Mouse (Mus musculus) lung, adult 2 months (tissue): ENCODE data around the gene Vmn2r72. TPM values are rescaled to one million over a fixed set of nuclear protein-coding genes. Genes with fewer than 3 reads are reported as not detected.

ENCODE experiments used
- DNase-seq: peaks from one replicate; pipeline ENCODE4 v3.0.0; 2022
- H3K4me1 ChIP-seq: fragments of 200-500 bp; 2 replicates; pipeline ENCODE4 v1.6.1; 2011; ENCODE audit warnings: low read length; ENCODE audit not compliant: control insufficient read depth, insufficient read depth
- H3K4me3 ChIP-seq: fragments of 200-500 bp; replicated peaks from 2 replicates; pipeline ENCODE3; 2011; ENCODE audit warnings: low read depth, mild to moderate bottlenecking, control low read depth, low read length; ENCODE audit errors: extremely low read depth
- CTCF ChIP-seq: fragments of 200-500 bp; IDR thresholded peaks from 2 replicates; pipeline ENCODE4 v1.5.1; 2011; ENCODE audit warnings: mild to moderate bottlenecking, low read length, control low read depth; ENCODE audit not compliant: insufficient read depth
- POLR2A ChIP-seq: fragments of 200-500 bp; IDR thresholded peaks from 2 replicates; pipeline ENCODE4 v1.6.1; 2011; ENCODE audit warnings: low read depth, mild to moderate bottlenecking, control low read depth, low read length, borderline replicate concordance; ENCODE audit errors: extremely low read depth
- WGBS: fragments of 180-500 bp; shearing (Covaris S2); methylation state at CpG from one replicate; pipeline ENCODE4 v1.1.7; 2018; 5-methylcytosine and 5-hydroxymethylcytosine counted together
- polyA plus RNA-seq: library from polyadenylated mRNA; depleted of rRNA; stranded (reverse); fragments of >200 nt; gene quantifications from 2 replicates; pipeline ENCODE4 v1.2.3, GENCODE M21; 2012; rRNA removed

Vmn2r72 gene
- not detected in 2 replicates for polyA plus RNA-seq

DNA sequence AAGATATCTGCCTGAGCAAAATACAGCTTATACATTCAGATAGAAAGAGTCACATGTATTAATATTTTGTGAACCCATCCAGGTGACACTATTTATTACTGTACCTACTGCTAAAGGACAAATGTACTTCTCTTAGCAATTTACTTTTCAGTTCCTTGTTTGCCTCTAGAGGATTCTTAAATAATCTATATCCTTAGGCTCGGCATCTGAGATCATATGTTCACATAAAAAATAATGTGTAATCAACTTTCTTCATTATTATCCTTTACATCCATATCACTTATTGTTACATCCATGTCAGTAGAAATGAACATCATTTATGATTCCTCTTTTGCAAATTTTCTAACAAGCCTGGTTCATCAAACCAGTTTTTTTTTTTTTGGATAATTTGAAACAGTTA, at the start of gene Vmn2r72:
Gene Vmn2r72, minus strand, starts transcription at position 101 of the 400 bp plus-strand sequence.
- Histone ChIP-seq H3K4me3 (no peak within 1 kb of the TSS), H3K4me1 (no peaks in the 10 kb centered on the region)
- DNase-seq: no peak
- WGBS: 78% methylated on average over 1 of the region's 1 CpGs
- TF ChIP-seq POLR2A (no peak), CTCF (no peak)

Other genes starting within 250 kb of the Vmn2r72 start
- not detected in 2 replicates for gene Vmn2r71, start 192.0 kb downstream of the Vmn2r72 start, polyA plus RNA-seq
- not detected in 2 replicates for gene Vmn2r70, start 185.9 kb downstream of the Vmn2r72 start, polyA plus RNA-seq
- gene Vmn2r73, start 121.2 kb upstream of the Vmn2r72 start, polyA plus RNA-seq: not detected in 2 replicates
- not detected in 2 replicates for gene Vmn2r74, start 206.5 kb upstream of the Vmn2r72 start, polyA plus RNA-seq